ENCODE assay signal across 27 mouse cellular contexts in the genomic region with DNA sequence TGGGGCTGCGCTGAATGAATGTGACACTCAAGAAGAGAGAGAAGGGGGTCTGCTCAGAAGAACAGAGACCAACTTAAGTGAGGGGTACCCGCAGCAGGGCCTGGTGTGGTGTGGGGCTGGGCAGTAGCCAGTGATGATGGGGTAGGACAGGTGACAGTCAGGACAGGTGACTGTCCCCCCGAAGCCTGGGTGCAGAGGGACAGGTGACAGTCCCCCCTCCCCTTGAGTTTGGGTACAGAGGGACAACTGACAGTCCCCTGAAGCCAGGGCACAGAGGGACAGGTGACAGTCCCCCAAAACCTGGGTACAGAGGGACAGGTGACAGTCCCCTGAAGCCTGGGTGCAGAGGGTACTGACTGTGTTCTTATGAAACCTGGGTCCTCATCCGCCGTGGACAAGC. TPM values are rescaled to one million over a fixed set of nuclear protein-coding genes. Genes with fewer than 3 reads are reported as not detected.
A peak's percentile ranks its signal among the peaks of the same experiment; 100 is the strongest.
DNase-seq lines count a peak whose midpoint lies in the region; ATAC-seq and TF ChIP-seq lines count a peak whose summit lies in the region.
"Had no signal": no experiment of that assay in that cellular context is flagged by ENCODE, and none has a peak within 500 bp of the region (broad histone marks: within the 10 kb centered on the region; RNA-seq: fewer than 3 reads in every experiment).

No protein-coding gene starts in this region.

- H3K4me3 ChIP-seq in heart, embryonic 10.5 days, result no peak overlapping the region
- H3K4me3 ChIP-seq in heart, adult 2 months, result no peak overlapping the region
- no peak overlapping the region for H3K4me3 ChIP-seq in heart, embryonic 15.5 days
- H3K4me3 ChIP-seq in intestine, embryonic 16.5 days (ENCODE audit: low read length), result no peak overlapping the region
- H3K4me3 ChIP-seq in intestine, embryonic 15.5 days (replicated peaks), result no peak overlapping the region
- H3K4me3 ChIP-seq in G1E (ENCODE audit: low read depth, low read length), result peak overlapping the region; percentile 0; the same call in 1 of the 2 replicates
- H3K4me3 ChIP-seq: forebrain, embryonic 13.5 days; hindbrain, embryonic 15.5 days; limb, embryonic 15.5 days; midbrain, embryonic 13.5 days; neural tube, embryonic 13.5 days; stomach, embryonic 15.5 days had no signal

- no peak for TF ChIP-seq CTCF in heart, adult 2 months (IDR thresholded peaks at IDR 0.05)
- TF ChIP-seq CTCF in G1E (IDR thresholded peaks at IDR 0.05; ENCODE audit: low read depth, low read length), result no peak

- no peaks in the 10 kb centered on the region for H3K27me3 ChIP-seq in heart, embryonic 10.5 days (ENCODE audit: insufficient read depth, poor library complexity, severe bottlenecking)
- H3K27me3 ChIP-seq in heart, adult 2 months (ENCODE audit: control insufficient read depth, insufficient read depth, low read length), result no peaks in the 10 kb centered on the region
- no peaks in the 10 kb centered on the region for H3K27me3 ChIP-seq in heart, embryonic 15.5 days
- H3K27me3 ChIP-seq in intestine, embryonic 16.5 days (replicated peaks; ENCODE audit: control insufficient read depth, insufficient read depth, low read length), result no peaks in the 10 kb centered on the region
- H3K27me3 ChIP-seq in intestine, embryonic 15.5 days (replicated peaks), result no peaks in the 10 kb centered on the region
- H3K27me3 ChIP-seq in G1E (ENCODE audit: insufficient read depth, low read length), result peaks cover 24% of the 10 kb centered on the region
- H3K27me3 ChIP-seq: forebrain, embryonic 13.5 days; hindbrain, embryonic 15.5 days; limb, embryonic 15.5 days; midbrain, embryonic 13.5 days; neural tube, embryonic 13.5 days; stomach, embryonic 15.5 days had no signal

- H3K79me2 ChIP-seq in heart, adult 2 months (replicated peaks; ENCODE audit: control insufficient read depth, insufficient read depth, low read length), result no peaks in the 10 kb centered on the region

- no peaks in the 10 kb centered on the region for H3K9me3 ChIP-seq in heart, embryonic 10.5 days
- H3K9me3 ChIP-seq in heart, embryonic 15.5 days (replicated peaks), result no peaks in the 10 kb centered on the region
- no peaks in the 10 kb centered on the region for H3K9me3 ChIP-seq in intestine, embryonic 16.5 days (ENCODE audit: control insufficient read depth, low read length)
- no peaks in the 10 kb centered on the region for H3K9me3 ChIP-seq in intestine, embryonic 15.5 days
- peaks cover 4% of the 10 kb centered on the region for H3K9me3 ChIP-seq in G1E (replicated peaks)
- H3K9me3 ChIP-seq: forebrain, embryonic 13.5 days; hindbrain, embryonic 15.5 days; limb, embryonic 15.5 days; midbrain, embryonic 13.5 days; neural tube, embryonic 13.5 days; stomach, embryonic 15.5 days had no signal

- no peak for ATAC-seq in heart, embryonic 15.5 days (replicated peaks; ENCODE audit: insufficient number of reproducible peaks, insufficient read depth, low FRiP score, low read depth)
- ATAC-seq in intestine, embryonic 16.5 days, result no peak
- no peak for ATAC-seq in intestine, embryonic 15.5 days
- no peak for ATAC-seq in G1E (ENCODE audit: extremely low read depth, insufficient number of reproducible peaks, low FRiP score, poor library complexity, severe bottlenecking)
- ATAC-seq: forebrain, embryonic 13.5 days; intestine, postnatal 0 days; midbrain, embryonic 13.5 days had no signal

- peaks cover 90% of the 10 kb centered on the region for H3K4me1 ChIP-seq in heart, embryonic 10.5 days
- H3K4me1 ChIP-seq in heart, adult 2 months (ENCODE audit: control insufficient read depth, insufficient read depth, low read length), result peaks cover 9% of the 10 kb centered on the region
- peaks cover 86% of the 10 kb centered on the region for H3K4me1 ChIP-seq in heart, embryonic 15.5 days (replicated peaks)
- H3K4me1 ChIP-seq in intestine, embryonic 16.5 days (ENCODE audit: control insufficient read depth, insufficient read depth, low read length), result peaks cover 46% of the 10 kb centered on the region
- H3K4me1 ChIP-seq in intestine, embryonic 15.5 days (replicated peaks), result peaks cover 47% of the 10 kb centered on the region
- peaks cover 81% of the 10 kb centered on the region for H3K4me1 ChIP-seq in G1E (ENCODE audit: insufficient read depth, low read depth, low read length)

- H3K36me3 ChIP-seq in heart, embryonic 10.5 days, result no peaks in the 10 kb centered on the region
- no peaks in the 10 kb centered on the region for H3K36me3 ChIP-seq in heart, adult 2 months (ENCODE audit: control insufficient read depth, insufficient read depth, low read length)
- H3K36me3 ChIP-seq in heart, embryonic 15.5 days, result no peaks in the 10 kb centered on the region
- no peaks in the 10 kb centered on the region for H3K36me3 ChIP-seq in intestine, embryonic 16.5 days (ENCODE audit: control insufficient read depth, insufficient read depth, low read length)
- no peaks in the 10 kb centered on the region for H3K36me3 ChIP-seq in intestine, embryonic 15.5 days
- peaks cover 2% of the 10 kb centered on the region for H3K36me3 ChIP-seq in G1E (replicated peaks)
- H3K36me3 ChIP-seq: hindbrain, embryonic 15.5 days; limb, embryonic 15.5 days; midbrain, embryonic 13.5 days; neural tube, embryonic 13.5 days; stomach, embryonic 15.5 days had no signal

- DNase-seq in heart, embryonic 10.5 days (ENCODE audit: low spot score), result no peak
- DNase-seq in heart, adult 2 months, result no peak
- DNase-seq in heart, adult 8-10 months (ENCODE audit: low spot score), result no peak
- DNase-seq in G1E (ENCODE audit: low spot score), result no peak
- DNase-seq in spleen, postnatal 4 days (ENCODE audit: low spot score in 2 of 2), result no peak
- DNase-seq: adrenal gland, adult 2 months; adrenal gland, postnatal 36 days; cerebellum, adult 18-20 months; cerebellum, postnatal 10 days; gastrocnemius, postnatal 14 days; kidney, adult 9 months; kidney, postnatal 10 days; layer of hippocampus, postnatal 36 days; left cerebral cortex, postnatal 4 days; lung, embryonic 14.5 days; lung, postnatal 14 days had no signal

- no peak for TF ChIP-seq POLR2A in heart, adult 2 months (IDR thresholded peaks at IDR 0.05; ENCODE audit: insufficient read depth, low read depth, low read length)

- intact Hi-C loops in heart, adult 2 months (cut with DNase I), result no loop called here

- no peak for TF ChIP-seq EP300 in heart, adult 2 months (IDR thresholded peaks at IDR 0.05; ENCODE audit: insufficient read depth, low read depth, low read length)

- peak overlapping the region; percentile 73; the same call in 1 of the 2 replicates for H3K27ac ChIP-seq in heart, embryonic 10.5 days
- no peak overlapping the region for H3K27ac ChIP-seq in heart, adult 2 months
- peak overlapping the region; percentile 55 for H3K27ac ChIP-seq in heart, embryonic 15.5 days
- H3K27ac ChIP-seq in intestine, embryonic 16.5 days (ENCODE audit: low read length), result no peak overlapping the region
- no peak overlapping the region for H3K27ac ChIP-seq in intestine, embryonic 15.5 days
- H3K27ac ChIP-seq: forebrain, embryonic 13.5 days; hindbrain, embryonic 15.5 days; limb, embryonic 15.5 days; liver, embryonic 14.5 days; midbrain, embryonic 13.5 days; neural tube, embryonic 13.5 days; stomach, embryonic 15.5 days had no signal

- WGBS in heart, embryonic 10.5 days, result 78% methylated on average over 5 of the region's 5 CpGs
- WGBS in heart, adult 2 months, result 78% methylated on average over 5 of the region's 5 CpGs
- WGBS in heart, embryonic 15.5 days, result 64% methylated on average over 5 of the region's 5 CpGs
- 90% methylated on average over 5 of the region's 5 CpGs for WGBS in intestine, embryonic 16.5 days
- WGBS in intestine, embryonic 15.5 days, result 80% methylated on average over 5 of the region's 5 CpGs

- no peak overlapping the region for H3K9ac ChIP-seq in heart, adult 2 months (ENCODE audit: low read depth, low read length)
- 0 out of 2 replicates have a peak overlapping the region, but pooled peaks have one; percentile 13 for H3K9ac ChIP-seq in heart, embryonic 15.5 days
- H3K9ac ChIP-seq in intestine, embryonic 16.5 days (ENCODE audit: low read depth, low read length), result peak overlapping the region; percentile 3; the same call in 1 of the 2 replicates
- no peak overlapping the region for H3K9ac ChIP-seq in intestine, embryonic 15.5 days
- H3K9ac ChIP-seq: forebrain, embryonic 13.5 days; hindbrain, embryonic 15.5 days; limb, embryonic 15.5 days; liver, embryonic 14.5 days; lung, embryonic 14.5 days; midbrain, embryonic 13.5 days; neural tube, embryonic 13.5 days; stomach, embryonic 15.5 days had no signal

- no peak overlapping the region for H3K4me2 ChIP-seq in heart, embryonic 15.5 days
- no peak overlapping the region for H3K4me2 ChIP-seq in intestine, embryonic 16.5 days (ENCODE audit: low read depth, low read length)
- no peak overlapping the region for H3K4me2 ChIP-seq in intestine, embryonic 15.5 days (replicated peaks)
- H3K4me2 ChIP-seq: forebrain, embryonic 13.5 days; hindbrain, embryonic 15.5 days; limb, embryonic 15.5 days; lung, embryonic 14.5 days; midbrain, embryonic 13.5 days; neural tube, embryonic 13.5 days; stomach, embryonic 15.5 days had no signal

RNA-seq across cellular contexts. Expression of a gene that starts 39.8 kb away (rescaled TPM):
- polyA plus RNA-seq in heart, embryonic 10.5 days (2016; fragmentation: Nextera tagmentation; extraction: Ambion mirVana), result 3.6 and 4.6 TPM in 2 replicates
- 1 to 10 TPM; 1.1 to 1.3 TPM for total RNA-seq in heart, adult 2 months (2021)
- 2.5 and 2.6 TPM in 2 replicates for polyA plus RNA-seq in heart, adult 2 months (2012; rRNA removed)
- polyA plus RNA-seq in heart, embryonic 15.5 days (2015; fragmentation: Nextera tagmentation; extraction: Ambion mirVana), result 1.9 and 2.5 TPM in 2 replicates
- 1 to 10 TPM in 3 of 4 experiments, under 1 TPM in 1; 0.60 to 4.4 (median 1.8) TPM for total RNA-seq in heart, adult 8-10 months (2022)
- polyA plus RNA-seq in intestine, embryonic 16.5 days (2015; fragmentation: Nextera tagmentation; extraction: Ambion mirVana), result 3.6 and 4.3 TPM in 2 replicates
- polyA plus RNA-seq in intestine, embryonic 15.5 days (2015; fragmentation: Nextera tagmentation; extraction: Ambion mirVana), result 3.0 and 3.9 TPM in 2 replicates
- 2.3 and 4.2 TPM in 2 replicates for total RNA-seq in G1E (2014; fragmentation: Nextera tagmentation)
- 5.3 and 7.2 TPM in 2 replicates for total RNA-seq in G1E (2017)
- 1.8 and 2.9 TPM in 2 replicates for polyA plus RNA-seq in G1E (2012)

RNA-seq across cellular contexts. Expression of a gene that starts 40.0 kb away (rescaled TPM):
- polyA plus RNA-seq in heart, embryonic 10.5 days (2016; fragmentation: Nextera tagmentation; extraction: Ambion mirVana), result 144 and 165 TPM in 2 replicates
- total RNA-seq in heart, adult 2 months (2021), result 10 to 100 TPM; 67.6 to 74.7 TPM
- polyA plus RNA-seq in heart, adult 2 months (2012; rRNA removed), result 54.7 and 102 TPM in 2 replicates
- 117 and 120 TPM in 2 replicates for polyA plus RNA-seq in heart, embryonic 15.5 days (2015; fragmentation: Nextera tagmentation; extraction: Ambion mirVana)
- 10 to 100 TPM; 64.2 to 73.4 (median 68.4) TPM for total RNA-seq in heart, adult 8-10 months (2022)
- polyA plus RNA-seq in intestine, embryonic 16.5 days (2015; fragmentation: Nextera tagmentation; extraction: Ambion mirVana), result 211 and 216 TPM in 2 replicates
- polyA plus RNA-seq in intestine, embryonic 15.5 days (2015; fragmentation: Nextera tagmentation; extraction: Ambion mirVana), result 194 and 205 TPM in 2 replicates
- total RNA-seq in G1E (2014; fragmentation: Nextera tagmentation) (209 TPM in 2 replicates), G1E (2017) (212 and 216 TPM in 2 replicates)
- 123 and 125 TPM in 2 replicates for polyA plus RNA-seq in G1E (2012)

RNA-seq across cellular contexts. Expression of a gene that starts 59.4 kb away (rescaled TPM):
- 17.3 and 19.4 TPM in 2 replicates for polyA plus RNA-seq in heart, embryonic 10.5 days (2016; fragmentation: Nextera tagmentation; extraction: Ambion mirVana)
- total RNA-seq in heart, adult 2 months (2021), result 10 to 100 TPM; 18.4 to 19.4 TPM
- polyA plus RNA-seq in heart, adult 2 months (2012; rRNA removed), result 26.5 and 26.7 TPM in 2 replicates
- polyA plus RNA-seq in heart, embryonic 15.5 days (2015; fragmentation: Nextera tagmentation; extraction: Ambion mirVana), result 16.3 and 18.6 TPM in 2 replicates
- 10 to 100 TPM; 18.5 to 26.0 (median 22.6) TPM for total RNA-seq in heart, adult 8-10 months (2022)
- 28.9 and 30.5 TPM in 2 replicates for polyA plus RNA-seq in intestine, embryonic 16.5 days (2015; fragmentation: Nextera tagmentation; extraction: Ambion mirVana)
- 23.3 and 26.0 TPM in 2 replicates for polyA plus RNA-seq in intestine, embryonic 15.5 days (2015; fragmentation: Nextera tagmentation; extraction: Ambion mirVana)
- total RNA-seq in G1E (2014; fragmentation: Nextera tagmentation) (15.9 and 21.1 TPM in 2 replicates), G1E (2017) (23.2 and 23.4 TPM in 2 replicates)
- polyA plus RNA-seq in G1E (2012), result 30.3 and 40.2 TPM in 2 replicates

Comparison
In these comparisons a context has a peak if more than half of its experiments do, and no peak if none do; other contexts are left out.
1. H3K27ac ChIP-seq: peak in heart, embryonic 10.5 days (single experiment) and heart, embryonic 15.5 days (single experiment); none in heart, adult 2 months (single experiment), intestine, embryonic 16.5 days (single experiment) and intestine, embryonic 15.5 days (single experiment).
2. H3K9ac ChIP-seq: peak in heart, embryonic 15.5 days (single experiment) and intestine, embryonic 16.5 days (single experiment); none in heart, adult 2 months (single experiment) and intestine, embryonic 15.5 days (single experiment).